Mouse (Mus musculus) embryonic facial prominence, embryonic 11.5 days (tissue): ENCODE data around the gene Olfr697. TPM values are rescaled to one million over a fixed set of nuclear protein-coding genes. Genes with fewer than 3 reads are reported as not detected.

Experiments
- polyA plus RNA-seq: library from polyadenylated mRNA; unstranded; fragments of >200 nt; fragmentation: Nextera tagmentation; extraction: Ambion mirVana; gene quantifications from 2 replicates; pipeline ENCODE4 v1.2.1, GENCODE M21; 2014

Olfr697 gene
- polyA plus RNA-seq, 1 experiment from 2014 or later: not detected

Other genes with a start within 250 kb of the Olfr697 start
- not detected in 2 replicates for gene Olfr693, start 61.9 kb downstream of the Olfr697 start, polyA plus RNA-seq
- not detected in 2 replicates for gene Olfr694, start 50.6 kb downstream of the Olfr697 start, polyA plus RNA-seq
- gene Olfr695, start 26.0 kb downstream of the Olfr697 start, polyA plus RNA-seq: not detected in 2 replicates
- gene Olfr698, start 13.0 kb upstream of the Olfr697 start, polyA plus RNA-seq: not detected in 2 replicates
- not detected in 2 replicates for gene Olfr699, start 50.8 kb upstream of the Olfr697 start, polyA plus RNA-seq
- gene Olfr700, start 66.4 kb upstream of the Olfr697 start, polyA plus RNA-seq: not detected in 2 replicates
- not detected in 2 replicates for gene Olfr701, start 71.7 kb upstream of the Olfr697 start, polyA plus RNA-seq
- gene Olfr702, start 91.5 kb upstream of the Olfr697 start, polyA plus RNA-seq: not detected in 2 replicates
- gene Olfr703, start 100.9 kb upstream of the Olfr697 start, polyA plus RNA-seq: not detected in 2 replicates
- gene Olfr704, start 120.7 kb upstream of the Olfr697 start, polyA plus RNA-seq: not detected in 2 replicates
- gene Olfr705, start 134.4 kb upstream of the Olfr697 start, polyA plus RNA-seq: not detected in 2 replicates
- not detected in 2 replicates for gene Olfr706, start 145.7 kb upstream of the Olfr697 start, polyA plus RNA-seq
- gene Olfr707, start 158.8 kb upstream of the Olfr697 start, polyA plus RNA-seq: not detected in 2 replicates
- gene Olfr1532-ps1, start 165.6 kb upstream of the Olfr697 start, polyA plus RNA-seq: not detected in 2 replicates
- not detected in 2 replicates for gene Olfr709-ps1, start 189.8 kb upstream of the Olfr697 start, polyA plus RNA-seq
- gene Olfr710, start 205.9 kb upstream of the Olfr697 start, polyA plus RNA-seq: not detected in 2 replicates
- not detected in 2 replicates for gene Olfr6, start 221.5 kb upstream of the Olfr697 start, polyA plus RNA-seq
- gene Olfr711, start 233.0 kb upstream of the Olfr697 start, polyA plus RNA-seq: not detected in 2 replicates